ENCODE assay signal across 8 mouse cellular contexts in genomic region chr17:34591029-34591993, GRCm38 (mm10). TPM values are rescaled to one million over a fixed set of nuclear protein-coding genes. Genes with fewer than 3 reads are reported as not detected.
A peak's percentile ranks its signal among the peaks of the same experiment; 100 is the strongest.
DNase-seq lines count a peak whose midpoint lies in the region; ATAC-seq lines count a peak whose summit lies in the region.

Pbx2 (plus strand) TSS chr17:34591266.

- H3K36me3 ChIP-seq in forebrain, embryonic 16.5 days (ENCODE audit: control insufficient read depth, insufficient read depth), result 0 out of 2 replicates have a peak, but pooled peaks cover 3% of the 10 kb centered on the region
- peaks cover 27% of the 10 kb centered on the region for H3K36me3 ChIP-seq in hindbrain, embryonic 10.5 days

- H3K4me1 ChIP-seq in forebrain, embryonic 16.5 days (replicated peaks; ENCODE audit: control insufficient read depth, insufficient read depth, low read length), result peaks cover 44% of the 10 kb centered on the region
- H3K4me1 ChIP-seq in hindbrain, embryonic 10.5 days (replicated peaks), result peaks cover 96% of the 10 kb centered on the region

- peak; percentile 2 for ATAC-seq in forebrain, embryonic 16.5 days

- H3K9ac ChIP-seq in forebrain, embryonic 16.5 days (replicated peaks; ENCODE audit: low read depth, low read length), result peak within 1 kb of the TSS; percentile 98

- intact Hi-C loops in left cerebral cortex, postnatal 14 days (cut with DNase I), result loop anchor here (5.0 kb wide), 1 partner anchor 469 kb away; the partner anchor contains the start of gene Brd2

- H3K27ac ChIP-seq in forebrain, embryonic 16.5 days (ENCODE audit: low read length), result peak within 1 kb of the TSS; percentile 96
- peak within 1 kb of the TSS; percentile 99 for H3K27ac ChIP-seq in hindbrain, embryonic 10.5 days

- H3K4me2 ChIP-seq in forebrain, embryonic 16.5 days (ENCODE audit: low read length), result peak within 1 kb of the TSS; percentile 67

- H3K9me3 ChIP-seq in forebrain, embryonic 16.5 days (ENCODE audit: control insufficient read depth, low read length), result no peaks in the 10 kb centered on the region
- no peaks in the 10 kb centered on the region for H3K9me3 ChIP-seq in hindbrain, embryonic 10.5 days

- 2% methylated on average over 21 of the region's 21 CpGs for WGBS in forebrain, embryonic 16.5 days
- 2% methylated on average over 21 of the region's 21 CpGs for WGBS in hindbrain, embryonic 10.5 days

- H3K4me3 ChIP-seq in forebrain, embryonic 16.5 days (replicated peaks; ENCODE audit: low read length), result peak within 1 kb of the TSS; percentile 81
- peak within 1 kb of the TSS; percentile 87 for H3K4me3 ChIP-seq in hindbrain, embryonic 10.5 days

- peak; percentile 73 for DNase-seq in cerebellum, adult 11-12 months
- DNase-seq in cerebellum, postnatal 36 days, result no peak
- DNase-seq in adrenal gland, postnatal 10 days, result peak; percentile 42
- DNase-seq in hindbrain, embryonic 10.5 days (ENCODE audit: low spot score), result peak; percentile 80
- DNase-seq in left cerebral cortex, postnatal 14 days (ENCODE audit: low spot score in 2 of 2), result no peak
- DNase-seq in mesoderm, embryonic 11.5 days (ENCODE audit: low read depth, low spot score), result peak; percentile 45
- DNase-seq in thymus, postnatal 4 days, result peak; percentile 64

- no peaks in the 10 kb centered on the region for H3K27me3 ChIP-seq in forebrain, embryonic 16.5 days (replicated peaks; ENCODE audit: control insufficient read depth, insufficient read depth, low read length)
- no peaks in the 10 kb centered on the region for H3K27me3 ChIP-seq in hindbrain, embryonic 10.5 days (ENCODE audit: insufficient read depth, poor library complexity, severe bottlenecking)

RNA-seq across cellular contexts. Expression of gene Pbx2, which starts in this region (rescaled TPM):
- 10 to 100 TPM; 39.0 to 52.4 TPM for total RNA-seq in adrenal gland, postnatal 10 days (2021)
- polyA plus RNA-seq in forebrain, embryonic 16.5 days (2015; fragmentation: Nextera tagmentation; extraction: Ambion mirVana), result 5.3 and 7.6 TPM in 2 replicates
- 17.7 and 17.8 TPM in 2 replicates for polyA plus RNA-seq in hindbrain, embryonic 10.5 days (2016; fragmentation: Nextera tagmentation; extraction: Ambion mirVana)
- 10 to 100 TPM; 45.9 to 48.8 TPM for total RNA-seq in left cerebral cortex, postnatal 14 days (2021)

Comparison
In these comparisons a context has a peak if more than half of its experiments do, and no peak if none do; other contexts are left out.
1. DNase-seq: peak in cerebellum, adult 11-12 months (single experiment), adrenal gland, postnatal 10 days (single experiment), hindbrain, embryonic 10.5 days (single experiment), mesoderm, embryonic 11.5 days (single experiment) and thymus, postnatal 4 days (single experiment); none in cerebellum, postnatal 36 days (0 of 2) and left cerebral cortex, postnatal 14 days (0 of 2).